Mouse (Mus musculus): ENCODE results near the gene Olfr186.

DNA sequence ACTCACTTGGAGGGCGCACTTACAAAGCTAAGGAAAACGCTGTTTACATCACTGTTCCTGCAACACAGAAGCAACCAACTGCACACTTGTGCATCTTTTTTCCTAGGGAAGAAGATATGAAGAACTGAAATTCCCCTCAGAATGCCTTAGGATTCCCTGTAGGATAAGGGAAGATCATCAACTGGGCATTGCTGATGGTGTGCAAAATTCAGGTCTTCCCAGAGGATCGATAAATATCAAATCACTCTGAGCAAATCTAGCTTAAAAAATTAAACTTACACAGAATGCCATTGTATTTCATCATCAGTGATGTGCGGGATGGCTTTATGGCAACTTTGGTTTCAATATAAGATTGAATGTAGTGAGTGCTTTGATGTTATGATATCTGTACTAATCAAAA is at the start of gene Olfr186:
- no peak for TF ChIP-seq CTCF (IDR thresholded peaks at IDR 0.05; ENCODE audit: low read depth)
- TF ChIP-seq EP300 (IDR thresholded peaks at IDR 0.05; ENCODE audit: low read depth): no peak

Measured in liver, postnatal 0 days (tissue).